Mouse (Mus musculus) 416B (cell line): ENCODE measurements around the gene Myadml2.
"Not testable (repeated sequence)": the region's sequence is repeated elsewhere in the genome, so short reads cannot be mapped to it uniquely, and the experiment has no call there.

Source experiments
- DNase-seq: peaks from one replicate; pipeline ENCODE4 v3.0.0; 2011; ENCODE audit warnings: low read depth

The Myadml2 gene

DNA sequence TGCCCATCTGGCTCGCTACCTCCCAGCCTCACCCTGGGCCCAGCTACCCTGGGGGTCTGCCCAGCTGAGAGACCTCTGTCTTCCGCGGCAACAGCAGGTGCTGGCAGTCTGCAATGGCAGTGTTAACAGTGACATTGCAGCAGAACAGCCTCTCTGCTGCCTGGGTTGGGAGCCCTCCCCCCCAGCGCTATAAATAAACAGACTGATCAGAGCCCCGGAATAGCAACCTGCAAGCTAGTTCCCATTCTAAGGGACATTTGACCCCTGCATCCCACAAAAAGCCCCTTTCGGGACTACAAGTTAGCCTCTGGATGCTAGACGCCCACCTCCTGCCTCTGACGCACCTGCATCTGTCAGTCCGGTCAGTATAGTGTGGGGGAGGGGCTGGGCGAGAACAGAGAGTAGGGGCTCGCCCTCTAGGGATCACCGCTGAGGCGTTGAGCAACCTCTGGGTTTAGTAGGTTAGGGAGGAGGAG is at the start of gene Myadml2:
Gene Myadml2 (minus strand): TSS at position 158 of the 476 bp plus-strand sequence.
- DNase-seq = peak; percentile 24

DNA sequence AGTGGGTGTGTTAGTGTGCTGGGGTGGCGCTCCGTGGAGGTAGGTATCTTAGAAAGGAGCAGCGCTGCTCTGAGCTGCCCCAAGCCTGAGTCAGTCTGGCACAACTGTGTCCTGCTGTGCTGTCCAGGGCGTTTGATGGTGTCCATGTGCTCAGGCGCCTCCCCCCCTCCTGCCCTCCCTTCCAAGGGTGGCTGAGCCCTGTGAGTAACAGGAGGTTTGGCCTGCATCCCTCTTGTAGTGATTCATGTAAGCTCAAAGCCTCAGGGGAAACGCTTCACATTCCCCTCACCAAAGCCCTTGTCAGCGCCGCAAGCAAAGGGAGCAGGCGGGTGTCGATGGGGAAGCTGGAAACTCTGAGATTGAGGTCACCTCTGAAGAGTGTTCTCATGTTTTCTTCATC is 49.8 kb upstream of the Myadml2 start:
- DNase-seq = no peak

DNA sequence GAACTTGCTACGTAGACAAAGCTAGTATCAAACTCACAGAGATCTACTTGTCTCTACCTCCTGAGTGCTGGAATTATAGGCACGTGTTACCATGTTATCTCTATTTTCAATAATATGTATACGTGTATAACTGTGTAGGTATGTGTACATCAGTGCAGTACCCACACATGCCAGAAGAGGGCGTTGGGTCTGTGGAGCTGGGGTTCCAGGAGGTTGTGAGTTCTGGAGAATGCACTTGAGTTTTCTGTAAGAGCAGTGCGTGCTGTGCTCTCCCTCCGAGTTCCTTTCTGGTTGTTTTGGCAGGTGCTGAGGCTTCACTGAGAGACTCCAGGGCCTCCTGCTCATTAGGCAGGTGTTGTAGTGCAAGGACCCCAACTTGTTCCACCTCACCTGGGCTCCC is 48.6 kb upstream of the Myadml2 start:
- no peak for DNase-seq

DNA sequence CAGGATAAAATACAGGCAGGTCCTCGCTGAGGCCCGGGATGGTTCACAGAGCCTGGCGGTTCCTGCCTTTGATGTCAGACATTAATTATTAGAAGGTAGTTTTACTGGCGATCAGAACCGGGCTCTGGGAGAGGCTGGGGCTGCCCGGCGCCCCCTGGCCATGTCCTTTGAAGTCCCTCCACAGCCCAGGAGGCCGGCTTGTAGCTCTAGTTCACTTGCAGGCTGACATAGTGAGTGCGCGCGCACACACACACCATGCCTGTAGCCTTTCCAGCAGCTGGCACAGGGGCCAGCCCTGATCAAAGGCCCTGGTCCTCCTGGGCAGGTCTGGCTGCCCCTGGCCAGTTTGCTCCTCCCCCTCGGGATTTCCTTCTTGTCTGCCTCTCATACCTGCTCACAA is 47.7 kb upstream of the Myadml2 start:
- DNase-seq = no peak

- no peak for DNase-seq
Observed at GRCm38 (mm10) chr11:120695184-120695583, 47.2 kb upstream of the Myadml2 start.

GRCm38 (mm10) chr11:120693461-120693860 is 45.5 kb upstream of the Myadml2 start:
- DNase-seq = no peak

- DNase-seq = no peak
Observed at GRCm38 (mm10) chr11:120692471-120693011, 44.6 kb upstream of the Myadml2 start.

DNA sequence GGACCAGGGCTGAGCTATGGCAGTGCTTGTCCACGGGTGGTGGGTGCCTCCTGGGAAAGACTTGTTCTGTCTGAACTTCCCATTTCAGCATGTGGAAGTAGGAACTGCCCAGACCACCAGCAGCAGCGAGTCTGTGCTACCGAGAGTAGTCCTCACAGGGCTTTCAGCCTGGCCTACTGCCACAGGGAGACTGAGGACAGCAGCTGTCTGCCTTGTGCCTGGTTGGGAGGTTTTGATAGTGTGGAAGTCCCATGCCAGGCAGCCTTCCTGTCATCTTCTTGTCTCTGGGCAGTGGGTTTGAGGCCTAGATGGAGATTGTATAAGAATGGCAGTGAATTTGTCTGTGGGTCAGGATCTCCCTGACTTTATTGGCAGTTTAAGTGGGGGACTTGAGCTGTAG is 41.4 kb upstream of the Myadml2 start:
- DNase-seq = no peak

DNA sequence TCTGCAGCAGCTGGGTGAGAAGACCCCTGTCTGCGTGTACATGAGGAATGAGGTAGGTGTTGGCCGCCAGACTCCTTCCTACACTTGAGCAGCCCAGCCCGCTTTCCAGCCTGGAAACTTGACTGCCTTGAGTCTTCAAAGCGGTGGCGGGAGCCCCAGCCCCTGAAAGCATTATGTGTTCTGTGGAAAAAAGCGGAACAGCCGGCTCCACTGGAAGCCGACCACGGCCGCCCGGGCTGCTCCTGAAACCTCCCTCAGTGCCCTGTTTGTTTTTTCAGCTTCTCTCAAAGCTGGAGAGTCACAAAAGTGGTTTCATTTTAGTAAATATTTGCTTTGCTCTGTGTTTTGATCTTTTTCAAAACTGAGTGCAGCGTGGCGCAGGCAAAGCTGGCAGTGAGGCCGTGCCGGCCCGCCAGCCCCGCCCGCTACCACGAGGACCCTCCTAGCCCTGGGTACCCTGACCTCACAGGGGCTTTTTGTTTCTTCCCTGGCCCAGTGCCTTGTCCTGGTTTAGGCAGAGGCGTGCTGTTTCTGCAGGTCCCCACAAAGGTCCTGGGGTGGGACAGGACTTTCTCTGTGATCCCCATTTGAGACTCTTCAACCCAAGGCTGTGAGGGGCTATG is 38.8 kb upstream of the Myadml2 start:
- no peak for DNase-seq

GRCm38 (mm10) chr11:120684660-120685059 is 36.7 kb upstream of the Myadml2 start:
- no peak for DNase-seq

GRCm38 (mm10) chr11:120684086-120684485 is 36.1 kb upstream of the Myadml2 start:
- DNase-seq = no peak

- no peak for DNase-seq
Observed at GRCm38 (mm10) chr11:120683536-120683935, 35.6 kb upstream of the Myadml2 start.

DNA sequence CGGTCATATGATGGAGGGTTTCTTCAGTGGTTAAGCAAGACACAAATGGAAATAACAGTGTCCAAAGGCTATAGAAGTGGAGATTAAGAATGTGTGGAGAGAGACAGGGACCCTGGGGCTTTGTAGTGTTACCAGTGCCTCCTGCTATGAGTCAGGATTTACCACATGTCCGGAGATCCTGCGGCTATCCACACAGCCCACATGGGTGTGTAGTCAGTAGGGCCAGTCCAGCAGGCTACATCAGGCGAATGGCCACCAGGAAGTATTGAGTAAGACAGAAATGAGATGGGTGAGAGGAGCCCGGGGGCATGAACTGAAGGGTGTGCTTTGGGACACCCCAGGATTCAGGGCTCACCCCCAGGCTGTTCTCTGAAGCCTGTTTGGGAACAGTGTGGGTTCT is 34.7 kb upstream of the Myadml2 start:
- DNase-seq = peak; percentile 86

DNA sequence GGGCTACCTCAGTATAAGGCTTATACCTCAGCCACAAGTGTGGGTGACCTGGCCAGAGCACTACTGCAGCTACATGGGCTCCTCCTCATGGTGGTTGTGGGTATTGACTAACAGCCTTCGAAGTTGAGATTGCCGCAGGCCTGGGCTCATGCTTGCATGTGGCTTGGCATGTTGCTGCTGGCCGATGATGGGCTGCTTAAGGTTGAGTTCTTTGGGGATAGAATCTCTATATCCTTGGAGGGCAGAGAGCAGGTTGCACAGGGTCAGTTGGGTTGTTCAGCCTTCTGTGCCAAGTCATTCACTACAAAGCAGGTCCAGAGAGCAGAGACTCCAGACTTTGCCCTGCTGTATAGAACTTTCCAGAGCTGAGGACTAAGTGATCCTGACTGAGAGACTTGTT is 32.0 kb upstream of the Myadml2 start:
- DNase-seq = peak; percentile 66

DNA sequence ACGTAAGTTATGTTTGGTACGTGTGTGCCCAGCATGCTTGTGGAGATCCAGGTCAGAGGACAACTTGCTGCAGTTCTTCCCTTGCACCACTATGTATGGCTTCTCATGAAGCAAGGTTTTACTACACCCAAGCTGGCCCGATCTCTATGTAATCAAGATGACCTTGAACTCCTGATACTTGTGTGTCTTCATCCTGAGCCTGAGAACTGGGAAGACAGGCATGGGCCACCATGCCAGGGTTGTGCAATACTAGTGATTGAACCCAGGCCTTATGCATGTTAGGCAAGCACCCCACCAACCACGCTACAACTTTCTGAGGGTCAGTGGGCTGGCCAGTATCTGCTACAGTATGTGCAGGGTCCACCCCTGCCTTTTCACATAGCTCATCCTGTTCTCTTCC is 29.0 kb upstream of the Myadml2 start:
- peak; percentile 76 for DNase-seq

- DNase-seq = not testable (repeated sequence)
Observed at GRCm38 (mm10) chr11:120675875-120676274, 27.9 kb upstream of the Myadml2 start.

GRCm38 (mm10) chr11:120673594-120674122 is 25.7 kb upstream of the Myadml2 start:
- no peak for DNase-seq

- peak; percentile 96 for DNase-seq
Observed at GRCm38 (mm10) chr11:120672687-120673593, 25.0 kb upstream of the Myadml2 start, which contains the start of gene Aspscr1. Gene Aspscr1 (plus strand): TSS chr11:120672973.

DNA sequence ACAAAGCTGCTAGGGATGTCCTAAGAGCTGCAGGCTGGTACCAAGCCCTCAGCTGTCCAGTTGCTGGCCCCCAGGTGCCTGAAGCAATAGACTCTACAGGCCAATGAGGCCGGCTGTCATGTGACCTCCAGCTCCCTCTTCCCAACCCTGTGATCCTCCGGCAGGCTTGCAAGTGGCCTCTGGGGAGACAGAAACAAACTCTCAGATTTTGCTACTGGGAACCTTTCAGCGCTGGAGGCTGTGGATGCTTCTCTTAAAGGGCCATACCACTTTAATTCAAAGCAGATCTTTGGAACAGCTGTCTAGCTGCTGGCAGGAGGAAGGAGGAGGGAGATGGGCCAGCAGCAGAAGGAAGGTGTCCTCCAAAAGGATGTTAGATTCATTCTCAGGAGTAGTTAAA is 18.7 kb upstream of the Myadml2 start:
- DNase-seq = no peak

DNA sequence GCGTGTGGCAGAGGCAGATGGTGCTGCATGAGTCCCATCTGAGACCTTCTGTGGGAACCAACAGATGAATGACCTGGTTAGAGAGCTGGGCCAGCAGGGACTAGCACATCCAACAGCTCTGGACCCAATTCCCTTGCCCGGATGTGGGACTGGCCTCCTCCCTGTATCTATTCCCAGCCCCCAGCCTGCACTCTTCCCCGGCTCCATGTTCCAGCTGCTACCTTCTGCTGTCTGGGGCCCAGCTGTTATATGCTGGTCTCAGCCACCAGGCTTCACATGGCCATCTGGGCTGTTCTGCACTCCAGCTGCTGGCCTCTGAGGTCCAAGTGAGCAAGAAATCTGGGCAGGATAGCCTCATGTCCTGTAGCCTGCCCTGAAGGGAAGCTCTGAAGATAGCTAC is 17.4 kb upstream of the Myadml2 start:
- DNase-seq = no peak

GRCm38 (mm10) chr11:120663714-120664113 is 15.8 kb upstream of the Myadml2 start:
- DNase-seq = no peak

DNA sequence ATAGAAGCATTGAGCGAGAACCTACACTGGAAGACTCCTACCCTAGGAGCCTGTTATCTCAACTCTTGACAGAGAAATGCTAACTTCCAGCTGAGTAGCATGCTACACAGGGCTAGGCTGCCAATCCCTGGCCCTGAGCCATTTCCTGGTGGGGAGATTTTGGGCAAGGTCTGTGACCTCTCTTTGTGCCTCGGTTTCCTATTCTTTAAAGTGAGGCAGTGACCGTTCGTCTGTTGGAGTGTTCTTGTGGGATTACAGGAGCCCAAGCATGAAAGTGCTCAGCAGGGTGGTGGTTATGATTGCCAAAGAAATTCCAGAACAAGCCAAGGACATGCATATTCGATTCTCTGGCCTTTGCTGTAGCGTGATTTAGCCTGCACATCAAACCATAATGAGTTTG is 14.8 kb upstream of the Myadml2 start:
- no peak for DNase-seq

DNA sequence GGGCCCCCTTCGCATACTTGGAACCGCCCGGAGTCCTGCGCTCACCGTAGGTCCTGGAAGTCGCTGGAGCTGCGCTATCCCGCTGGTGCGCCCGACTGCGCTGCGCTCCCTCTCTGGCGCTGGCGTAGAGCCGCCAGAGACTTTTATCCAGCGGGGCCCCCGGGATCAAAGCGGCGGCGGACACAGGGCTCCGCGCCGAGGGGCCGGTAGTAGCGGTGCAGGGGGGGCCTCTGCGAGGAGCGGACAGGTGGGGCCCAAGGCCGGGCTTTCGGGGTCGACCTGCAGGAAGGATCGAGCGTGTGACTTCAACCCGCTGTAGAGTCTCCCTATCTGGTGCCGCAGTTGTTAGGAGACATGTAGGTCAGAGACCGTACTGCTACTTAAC is 13.1 kb upstream of the Myadml2 start, which contains the start of gene Notum:
Gene Notum (minus strand): TSS at position 100 of the 385 bp plus-strand sequence.
- no peak for DNase-seq
